Mouse (Mus musculus) midbrain, embryonic 11.5 days (tissue): Measurements from ENCODE around the gene Aym1. TPM values are rescaled to one million over a fixed set of nuclear protein-coding genes. Genes with fewer than 3 reads are reported as not detected.

Source experiments
- ATAC-seq: fragments of 200-750 bp; cut with Nextera tagmentation; 2 replicates; pipeline ENCODE4 v1.8.0; 2017; ENCODE audit warnings: moderate TSS enrichment, moderate library complexity; ENCODE audit not compliant: low FRiP score
- DNase-seq: peaks from one replicate; pipeline ENCODE4 v3.0.0; 2015; ENCODE audit warnings: low spot score; ENCODE audit errors: missing footprints
- H3K27ac ChIP-seq: fragments of 300-500 bp; sonication (generic); 2 replicates; pipeline ENCODE4 v1.5.1; 2014; ENCODE audit warnings: low read depth, low read length
- H3K27me3 ChIP-seq: fragments of 300-500 bp; sonication (generic); 2 replicates; pipeline ENCODE4 v1.6.1; 2014; ENCODE audit warnings: mild to moderate bottlenecking, low read length, moderate library complexity, mixed read lengths; ENCODE audit not compliant: control insufficient read depth, insufficient read depth
- H3K36me3 ChIP-seq: fragments of 300-500 bp; sonication (generic); 2 replicates; pipeline ENCODE4 v1.6.1; 2014; ENCODE audit warnings: mild to moderate bottlenecking, low read length, moderate library complexity, mixed read lengths; ENCODE audit not compliant: control insufficient read depth, insufficient read depth
- H3K4me1 ChIP-seq: fragments of 300-500 bp; sonication (generic); 2 replicates; pipeline ENCODE4 v1.6.1; 2014; ENCODE audit warnings: low read length; ENCODE audit not compliant: control insufficient read depth, insufficient read depth
- H3K4me2 ChIP-seq: fragments of 300-500 bp; sonication (generic); 2 replicates; pipeline ENCODE4 v1.6.1; 2014; ENCODE audit warnings: mild to moderate bottlenecking, moderate library complexity
- H3K4me3 ChIP-seq: fragments of 300-500 bp; sonication (generic); 2 replicates; pipeline ENCODE4 v1.5.1; 2014; ENCODE audit warnings: low read depth, low read length
- H3K9ac ChIP-seq: fragments of 300-500 bp; sonication (generic); 2 replicates; pipeline ENCODE4 v1.6.1; 2014; ENCODE audit warnings: low read length
- H3K9me3 ChIP-seq: fragments of 300-500 bp; sonication (generic); 2 replicates; pipeline ENCODE4 v1.6.1; 2016; ENCODE audit warnings: low read length; ENCODE audit not compliant: control insufficient read depth
- WGBS: fragments of 180-500 bp; shearing (Covaris S2); extraction: QIAGEN DNeasy Blood & Tissue Kit; methylation state at CpG from one replicate; pipeline ENCODE4 v1.1.7; 2014; 5-methylcytosine and 5-hydroxymethylcytosine counted together
- microRNA-seq: library from miRNA; unstranded; fragments of <30 nt; microRNA quantifications from one replicate; pipeline ENCODE4, GENCODE M21; 2017
- polyA plus RNA-seq: library from polyadenylated mRNA; unstranded; fragments of >200 nt; fragmentation: Nextera tagmentation; extraction: Ambion mirVana; gene quantifications from 2 replicates; pipeline ENCODE4 v1.2.1, GENCODE M21; 2014

Gene Aym1
- polyA plus RNA-seq, 1 experiment from 2014 or later = not detected

DNA sequence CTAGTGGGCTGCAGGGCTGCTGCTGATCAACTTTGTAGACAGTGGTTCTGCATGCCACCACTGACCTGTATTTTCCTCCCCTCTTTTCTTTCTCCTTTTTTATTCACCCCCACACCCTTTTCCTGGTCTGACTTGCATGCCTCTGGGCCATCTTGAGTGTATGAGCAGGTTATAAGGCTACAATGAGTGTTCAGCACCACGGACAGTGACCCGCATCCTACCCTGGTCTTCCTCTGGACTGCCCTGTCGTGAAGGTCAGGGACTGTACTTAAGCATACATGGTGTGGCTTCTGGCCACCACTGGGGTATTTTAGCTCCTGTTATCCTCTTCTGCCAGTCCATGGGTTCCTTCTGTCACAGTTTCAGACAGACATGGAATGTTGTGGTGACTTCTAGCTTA is 50.3 kb downstream of the Aym1 start:
- Histone ChIP-seq H3K4me3 (no peak overlapping the region), H3K9me3 (no peaks in the 10 kb centered on the region), H3K4me1 (no peaks in the 10 kb centered on the region), H3K36me3 (no peaks in the 10 kb centered on the region), H3K27ac (no peak overlapping the region), H3K9ac (no peak overlapping the region), H3K4me2 (no peak overlapping the region), H3K27me3 (no peaks in the 10 kb centered on the region)
- peak; percentile 89 for DNase-seq
- WGBS = 7% methylated on average over 3 of the region's 3 CpGs
- no peak for ATAC-seq

Small RNA genes within 50 kb of the gene (microRNA-seq; reads per million reads assigned to microRNA genes)
- gene Mir7229 = not detected
- gene Mir7230 = not detected

Other genes starting within 250 kb of the Aym1 start
- 0.98 and 1.2 TPM in 2 replicates for gene 2900026A02Rik, start 136.1 kb upstream of the Aym1 start, polyA plus RNA-seq
- 0.16 TPM in 1 of 2 replicates, not detected in the other for gene Tmem211, start 130.4 kb upstream of the Aym1 start, polyA plus RNA-seq
- 10.8 TPM in 2 replicates for gene Sgsm1, start 46.5 kb upstream of the Aym1 start, polyA plus RNA-seq
- gene Wscd2, start 133.0 kb downstream of the Aym1 start, polyA plus RNA-seq = 8.0 and 9.1 TPM in 2 replicates